Mouse (Mus musculus) cerebellum, postnatal 4 days (tissue): Measurements from ENCODE around the gene Jmjd8.
A peak's percentile ranks its signal among the peaks of the same experiment; 100 is the strongest.

Experiments
- DNase-seq, 2 experiments: peaks; one replicate each; pipeline ENCODE4 v3.0.0; 2022; ENCODE audit warnings: low spot score in 2 of 2, mixed read lengths in 1 of 2

Jmjd8 gene

GRCm38 (mm10) chr17:25832436-25833290, 4.0 kb downstream of the Jmjd8 start:
- peak; percentile 94 to 99 for DNase-seq

GRCm38 (mm10) chr17:25833291-25833663, 4.6 kb downstream of the Jmjd8 start, which contains the start of gene Stub1:
TSS of gene Stub1 (minus strand) at chr17:25833404.
- peak; percentile 57 to 81 for DNase-seq

- DNase-seq = no peak
Observed at GRCm38 (mm10) chr17:25833961-25834594, 5.4 kb downstream of the Jmjd8 start.

GRCm38 (mm10) chr17:25834595-25835222, 6.0 kb downstream of the Jmjd8 start:
- no peak for DNase-seq

GRCm38 (mm10) chr17:25835301-25835700, 6.6 kb downstream of the Jmjd8 start:
- DNase-seq = no peak

- no peak for DNase-seq
Observed at GRCm38 (mm10) chr17:25835816-25836215, 7.1 kb downstream of the Jmjd8 start.

GRCm38 (mm10) chr17:25836397-25837075, 7.9 kb downstream of the Jmjd8 start:
- peak in 1 of 2 experiments; percentile 26 for DNase-seq

- peak; percentile 68 to 77 for DNase-seq
Observed at GRCm38 (mm10) chr17:25837076-25837410, 8.4 kb downstream of the Jmjd8 start, which contains the start of gene Rhbdl1. TSS of gene Rhbdl1 (minus strand) at chr17:25837295.

GRCm38 (mm10) chr17:25837533-25837932, 8.9 kb downstream of the Jmjd8 start:
- no peak for DNase-seq

- no peak for DNase-seq
Observed at GRCm38 (mm10) chr17:25838904-25839303, 10.2 kb downstream of the Jmjd8 start.

GRCm38 (mm10) chr17:25839455-25840235, 11.0 kb downstream of the Jmjd8 start:
- no peak for DNase-seq

GRCm38 (mm10) chr17:25840519-25840918, 11.9 kb downstream of the Jmjd8 start:
- DNase-seq = no peak

- no peak for DNase-seq
Observed at GRCm38 (mm10) chr17:25841117-25841880, 12.6 kb downstream of the Jmjd8 start, which contains the start of gene Gm20683. TSS of gene Gm20683 (minus strand) at chr17:25841763.

GRCm38 (mm10) chr17:25842509-25842908, 13.8 kb downstream of the Jmjd8 start:
- DNase-seq = no peak

- DNase-seq = no peak
Observed at GRCm38 (mm10) chr17:25843122-25843521, 14.5 kb downstream of the Jmjd8 start.

- no peak for DNase-seq
Observed at GRCm38 (mm10) chr17:25843636-25844395, 15.1 kb downstream of the Jmjd8 start.

- peak; percentile 77 to 88 for DNase-seq
Observed at GRCm38 (mm10) chr17:25844396-25844901, 15.8 kb downstream of the Jmjd8 start, which contains the start of gene Rhot2. TSS of gene Rhot2 (minus strand) at chr17:25844851.

GRCm38 (mm10) chr17:25860229-25860628, 31.6 kb downstream of the Jmjd8 start:
- no peak for DNase-seq
